Mouse (Mus musculus): Measurements from ENCODE around the gene Golm1. TPM values are rescaled to one million over a fixed set of nuclear protein-coding genes. Genes with fewer than 3 reads are reported as not detected.
A peak's percentile ranks its signal among the peaks of the same experiment; 100 is the strongest.

The Golm1 gene
- total RNA-seq, 2 experiments from 2014 or later = 14.3 to 18.5 TPM

DNA sequence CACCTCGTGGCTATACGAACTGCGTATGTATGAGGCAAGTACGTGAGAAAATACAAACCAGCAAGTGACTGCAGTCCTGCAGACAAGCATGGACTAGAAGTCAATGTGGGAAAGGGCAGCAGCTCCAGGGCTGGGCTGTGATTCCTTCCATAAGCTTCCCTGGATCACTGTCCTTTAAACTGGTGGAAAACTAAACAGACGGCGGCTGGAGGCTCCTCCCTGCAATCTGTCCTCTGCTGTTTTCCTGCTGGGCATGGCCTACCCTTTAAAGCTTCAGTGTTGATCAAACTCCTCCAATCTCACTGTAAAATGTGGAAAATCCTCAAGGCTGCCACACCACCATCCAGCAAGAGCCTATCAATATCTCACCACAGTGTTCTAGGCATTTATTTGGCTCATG lies 27.0 kb downstream of the Golm1 start:
- no peak for ATAC-seq (replicated peaks; ENCODE audit: poor library complexity)

DNA sequence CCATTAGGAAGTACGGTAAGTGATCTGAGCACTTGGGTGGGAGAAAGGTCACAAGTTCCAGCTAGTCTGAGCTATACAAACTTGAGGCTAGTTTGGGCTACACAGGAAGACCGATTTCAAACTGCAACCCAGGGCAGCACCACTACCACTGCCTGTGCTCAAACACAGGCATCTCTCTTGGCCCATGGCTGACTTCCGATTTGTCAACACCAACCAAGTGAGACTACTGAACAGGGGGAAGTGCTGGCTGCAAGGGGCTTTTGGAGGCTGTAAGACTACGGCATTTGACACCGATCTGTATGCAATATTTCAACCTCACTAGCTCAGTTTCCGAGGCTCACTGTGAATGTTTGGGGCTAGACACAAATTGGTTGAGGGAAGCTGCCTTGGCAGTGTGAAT lies 28.1 kb downstream of the Golm1 start:
- ATAC-seq (replicated peaks; ENCODE audit: poor library complexity) = no peak

DNA sequence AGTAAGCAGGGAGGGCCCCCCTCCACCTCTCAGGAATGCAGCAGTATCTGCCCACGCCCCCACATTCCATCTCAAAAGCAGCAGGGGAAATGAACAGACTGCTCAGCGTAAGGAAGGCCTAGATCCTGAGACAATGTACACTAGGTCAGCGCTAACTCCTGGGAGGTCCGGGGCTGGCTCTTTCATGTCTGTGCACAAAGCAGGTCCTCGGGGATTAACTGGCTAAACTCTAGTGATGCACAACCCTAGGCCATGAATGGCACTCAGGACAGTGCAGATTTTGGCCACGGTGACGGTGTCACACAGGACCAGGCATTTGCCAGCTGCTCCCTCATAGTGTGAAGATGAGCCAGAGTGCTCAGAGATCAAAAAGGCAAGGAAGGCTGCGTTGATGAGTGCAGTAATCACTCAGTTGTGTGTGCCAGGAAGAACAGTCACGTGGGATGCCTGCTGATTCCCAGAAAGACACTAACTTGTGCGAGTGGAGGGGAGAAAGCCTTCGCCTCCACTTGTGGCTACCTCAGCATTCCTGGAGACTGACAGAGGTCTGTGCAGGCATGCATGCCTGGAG lies 28.9 kb downstream of the Golm1 start:
- no peak for ATAC-seq (replicated peaks; ENCODE audit: poor library complexity)

DNA sequence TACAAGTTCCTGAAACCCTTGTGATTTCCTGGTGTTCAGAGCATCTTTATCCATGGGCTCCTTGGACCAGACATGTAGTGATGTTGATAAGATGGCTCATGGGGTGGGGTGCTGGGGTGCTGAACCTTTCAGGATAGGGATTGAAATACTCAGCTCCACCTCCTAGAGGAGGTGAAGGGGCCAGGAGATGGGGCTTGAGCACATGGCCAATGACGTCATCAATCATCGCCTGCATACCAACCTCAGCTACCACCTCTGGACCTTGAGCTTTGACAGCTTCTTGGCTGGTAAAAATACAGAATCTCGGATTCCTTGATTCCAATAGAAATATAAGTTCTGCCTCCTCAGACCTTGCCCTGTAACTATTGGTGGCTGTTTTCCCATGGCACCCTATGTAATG lies 30.1 kb downstream of the Golm1 start:
- no peak for ATAC-seq (replicated peaks; ENCODE audit: poor library complexity)

DNA sequence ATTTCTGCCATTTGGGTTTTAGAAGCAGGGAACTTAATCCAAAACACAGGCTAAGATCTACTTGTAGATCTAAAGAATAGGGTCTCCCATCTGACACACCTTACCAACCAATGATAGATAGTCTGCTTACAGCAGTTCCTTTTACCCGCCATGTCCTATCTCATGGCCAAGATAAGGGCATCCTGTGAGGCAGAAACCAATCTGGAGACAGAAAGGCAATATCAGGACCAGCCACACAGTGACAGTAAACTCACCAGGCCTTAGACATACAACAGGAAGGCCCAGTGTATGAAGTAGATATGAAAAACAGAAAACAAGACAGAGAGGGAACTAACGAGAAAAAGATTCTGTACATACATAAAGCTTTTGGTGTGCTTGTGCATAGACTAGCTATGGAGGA lies 32.8 kb downstream of the Golm1 start:
- peak; percentile 85 for ATAC-seq (replicated peaks; ENCODE audit: poor library complexity)

DNA sequence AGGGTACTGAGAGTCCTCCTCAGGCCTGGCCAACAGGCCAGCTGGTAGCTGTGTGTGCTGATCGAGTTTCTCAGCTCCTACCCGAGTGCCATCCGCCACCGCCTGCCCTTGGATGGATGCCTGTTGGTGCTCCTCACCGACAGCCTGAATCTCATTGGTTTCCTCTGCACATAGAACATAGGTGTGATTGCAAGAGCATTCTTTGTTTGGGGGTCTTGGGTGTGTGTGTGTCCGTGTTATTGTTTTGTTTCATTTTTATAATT lies 35.5 kb downstream of the Golm1 start:
- no peak for ATAC-seq (replicated peaks; ENCODE audit: poor library complexity)

DNA sequence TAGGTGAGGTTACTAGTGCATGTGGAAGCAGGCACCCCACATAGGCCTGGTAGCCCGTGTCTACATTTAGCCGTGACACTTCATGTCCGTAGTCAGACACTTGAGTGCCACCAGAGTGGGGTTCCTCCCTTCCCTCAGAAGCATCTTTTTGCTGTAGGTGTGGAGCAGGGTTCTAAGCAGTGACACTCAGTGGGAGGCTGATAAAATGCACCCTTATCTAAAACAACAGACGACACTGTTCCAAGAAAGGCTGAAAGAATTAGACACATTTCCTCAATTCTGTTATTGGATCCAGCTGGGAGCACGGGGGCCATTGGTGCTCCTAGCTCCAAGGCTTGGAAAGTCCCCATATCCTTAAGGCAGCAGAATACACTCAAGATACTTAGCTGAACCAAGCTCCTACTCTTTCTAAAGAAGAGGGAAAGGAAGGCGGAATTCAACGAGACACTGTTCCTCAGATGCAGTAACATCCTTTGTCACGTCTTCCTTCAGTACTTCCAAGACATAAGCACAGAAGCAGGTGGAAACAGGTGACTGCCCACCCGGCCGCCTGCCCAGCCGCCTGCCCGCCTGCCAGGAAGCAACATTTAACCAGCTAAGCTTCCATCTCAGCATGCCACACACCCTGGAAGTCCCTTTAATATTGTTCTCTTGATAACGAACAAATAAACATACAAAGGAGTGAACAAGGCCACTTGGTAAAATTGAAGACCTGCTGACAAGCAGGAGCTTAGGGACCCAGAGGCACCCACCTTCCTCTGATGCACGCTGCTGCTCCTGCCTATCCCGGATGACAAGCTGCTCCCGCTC lies 36.0 kb downstream of the Golm1 start:
- ATAC-seq (replicated peaks; ENCODE audit: poor library complexity) = no peak

DNA sequence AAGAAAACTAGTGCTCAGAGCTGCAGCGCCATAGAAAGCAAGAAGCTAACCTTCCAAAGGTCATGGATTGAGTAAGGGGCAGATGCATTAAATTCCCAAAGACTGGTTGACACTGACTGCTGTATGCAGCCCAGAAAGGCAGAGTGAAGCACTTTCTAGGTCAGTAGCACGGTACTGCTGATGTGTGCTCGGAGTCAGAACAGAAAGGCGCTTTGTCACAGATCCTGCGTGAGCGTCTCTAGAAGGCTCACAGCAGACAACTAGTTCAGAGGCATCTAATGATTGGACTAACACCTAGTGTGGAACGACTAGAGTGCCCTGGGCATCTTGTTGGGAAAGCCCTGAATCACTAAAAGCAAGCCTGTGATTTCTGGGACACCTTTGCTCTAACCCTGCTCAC lies 37.8 kb downstream of the Golm1 start:
- ATAC-seq (replicated peaks; ENCODE audit: poor library complexity) = no peak

DNA sequence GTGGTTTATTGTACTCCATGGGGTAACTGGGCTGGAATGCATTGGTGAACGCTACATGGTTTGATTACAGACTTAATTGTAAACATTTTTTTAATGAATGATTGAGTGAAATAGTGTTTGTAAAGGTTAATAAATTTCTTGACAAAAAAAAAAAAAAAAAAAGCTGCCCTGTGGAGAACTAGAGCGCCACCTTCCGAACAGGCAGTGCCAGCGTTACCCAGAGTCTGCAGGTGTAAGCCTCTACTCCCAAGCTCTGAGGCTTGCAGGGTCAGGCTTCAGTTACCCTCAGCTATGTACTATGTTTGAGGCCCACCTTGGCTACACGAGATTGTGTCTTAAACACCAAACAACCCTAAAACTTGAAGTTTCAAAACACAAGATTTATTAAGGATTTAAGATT lies 41.0 kb downstream of the Golm1 start:
- peak; percentile 55; the same call in 1 of the 2 replicates for ATAC-seq (replicated peaks; ENCODE audit: poor library complexity)

DNA sequence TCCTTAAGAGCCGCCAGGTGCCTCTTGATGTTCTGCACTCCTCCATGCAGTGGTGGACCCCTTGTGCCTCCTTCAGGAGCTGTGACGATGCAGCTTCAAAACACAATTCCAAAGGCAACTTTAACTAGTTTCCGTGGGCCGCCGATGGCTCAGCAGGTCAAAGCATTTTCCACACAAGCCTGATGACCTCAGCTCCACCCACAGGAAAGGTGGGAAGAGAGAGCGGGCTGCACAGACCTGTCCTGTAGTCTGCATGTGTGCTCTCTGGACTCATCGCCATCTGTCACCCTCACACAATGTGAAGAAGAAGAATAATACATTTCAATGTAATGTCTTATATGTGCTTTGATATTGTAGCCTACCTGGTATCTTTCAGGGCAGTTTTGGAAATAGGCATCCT lies 48.9 kb downstream of the Golm1 start:
- no peak for ATAC-seq (replicated peaks; ENCODE audit: poor library complexity)

DNA sequence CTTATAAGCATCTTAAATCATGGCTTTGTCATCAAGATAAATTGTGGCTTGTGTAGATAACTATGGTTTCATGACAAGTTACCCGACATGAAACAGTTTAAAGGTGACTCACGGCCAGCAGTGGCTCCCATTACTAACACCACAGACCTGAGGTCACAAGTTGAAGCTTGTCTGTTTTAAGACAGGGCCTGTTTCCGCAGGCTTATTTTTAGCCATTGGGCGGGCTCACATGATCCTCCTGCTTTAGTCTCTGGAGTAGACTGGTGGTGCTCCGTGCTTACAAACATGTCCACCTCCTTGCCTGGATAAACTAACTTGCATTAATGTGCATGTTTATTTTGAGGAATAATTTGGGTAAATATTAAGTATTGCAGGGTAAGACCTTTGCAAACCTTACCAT lies 50.7 kb downstream of the Golm1 start:
- ATAC-seq (replicated peaks; ENCODE audit: poor library complexity) = no peak

DNA sequence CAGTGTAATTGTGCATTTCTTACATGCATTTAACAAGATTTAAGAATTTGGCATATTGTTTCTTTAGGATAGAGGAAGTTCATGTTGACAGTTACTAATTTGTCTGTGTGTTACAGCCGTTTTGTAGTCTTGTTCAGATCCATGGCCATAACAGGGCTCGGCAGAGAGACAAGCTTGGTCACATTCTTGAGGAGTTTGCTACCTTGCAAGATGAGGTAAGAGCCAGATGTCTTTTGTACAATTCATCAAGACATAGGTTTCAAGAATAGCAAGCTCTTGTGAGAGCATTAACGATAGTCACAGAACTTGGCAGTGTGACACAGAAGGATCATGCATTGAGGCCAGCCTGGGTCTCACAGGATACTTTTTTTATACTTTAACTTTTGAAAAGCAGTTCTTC lies 51.2 kb downstream of the Golm1 start:
- ATAC-seq (replicated peaks; ENCODE audit: poor library complexity) = no peak

DNA sequence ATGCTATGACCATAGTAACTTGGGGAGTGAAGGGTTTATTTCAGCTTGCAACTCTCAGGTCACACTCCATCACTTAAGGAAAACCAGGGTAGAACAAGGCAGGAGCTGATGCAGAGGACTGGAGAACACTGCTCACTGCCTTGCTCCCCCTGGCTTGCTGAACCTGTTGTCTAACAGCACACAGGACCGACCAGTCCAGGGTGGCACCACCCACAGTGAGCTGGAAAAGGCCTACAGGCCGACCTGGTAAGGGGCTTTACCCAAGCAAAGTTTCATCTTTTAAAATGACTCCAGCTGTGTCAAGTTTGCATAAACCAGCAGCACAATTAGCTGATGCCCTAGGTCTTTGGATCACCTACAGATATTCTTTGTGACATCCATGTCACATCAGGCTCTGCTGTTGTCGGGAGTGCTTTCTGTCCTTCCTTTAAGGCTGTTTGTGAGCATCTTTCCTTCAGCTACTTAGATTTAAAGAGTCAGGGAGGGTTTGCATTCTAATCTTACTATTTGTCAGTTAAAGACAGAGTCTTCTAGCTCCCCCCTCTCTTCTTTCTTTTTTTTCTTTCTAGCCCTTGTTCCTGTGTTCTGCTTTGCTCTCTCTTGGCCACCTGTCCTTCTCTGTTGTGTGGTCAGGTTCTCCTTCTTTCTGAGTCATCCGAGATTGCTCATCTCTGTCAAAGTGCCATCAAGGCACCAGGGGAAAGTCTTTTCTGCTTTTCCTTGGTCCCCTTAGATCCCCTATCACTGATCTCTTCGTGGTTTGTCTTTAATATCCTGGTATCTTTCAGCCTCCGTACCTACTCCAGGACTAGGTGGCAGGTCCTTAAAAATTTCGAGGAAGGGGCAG lies 53.7 kb downstream of the Golm1 start:
- ATAC-seq (replicated peaks; ENCODE audit: poor library complexity) = no peak

DNA sequence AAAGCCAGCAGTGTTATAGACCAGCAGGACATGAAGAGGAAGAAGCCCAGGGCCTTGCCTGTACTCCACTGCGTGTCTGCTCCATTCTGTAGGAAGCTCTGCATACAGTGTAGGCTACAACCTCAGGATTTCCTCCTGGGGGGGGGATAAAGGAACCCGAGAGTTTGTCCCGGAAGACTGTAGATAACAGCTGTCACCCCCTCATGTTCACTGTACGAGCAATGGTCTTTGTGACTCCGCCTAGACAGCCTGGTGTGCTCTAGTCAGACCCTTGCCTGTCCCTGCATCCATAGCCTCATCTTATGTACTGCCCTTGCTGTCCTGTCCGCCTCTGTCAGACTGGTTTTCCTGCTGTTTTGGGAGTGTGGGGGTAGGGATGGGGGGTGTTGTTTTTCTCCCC lies 57.1 kb downstream of the Golm1 start:
- no peak for ATAC-seq (replicated peaks; ENCODE audit: poor library complexity)

DNA sequence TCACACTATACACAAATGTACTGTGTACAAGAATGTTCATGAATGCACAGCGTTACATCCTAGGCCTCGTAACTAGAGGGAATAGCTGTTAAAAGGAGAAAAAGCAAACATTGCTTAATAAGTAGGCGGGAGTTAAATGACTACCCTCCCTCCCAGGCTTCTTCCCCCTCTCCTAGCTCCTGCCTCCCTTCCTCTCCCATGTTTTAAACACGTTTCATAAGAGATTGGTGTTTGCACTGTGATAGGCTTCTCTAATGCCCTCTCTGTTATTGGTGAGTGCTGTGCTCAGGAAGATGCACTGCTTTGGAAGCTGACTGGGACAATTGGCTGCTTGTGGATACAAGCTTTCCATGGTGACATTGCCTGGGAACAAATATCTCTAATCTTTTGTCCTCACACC lies 60.1 kb downstream of the Golm1 start:
- ATAC-seq (replicated peaks; ENCODE audit: poor library complexity) = no peak

DNA sequence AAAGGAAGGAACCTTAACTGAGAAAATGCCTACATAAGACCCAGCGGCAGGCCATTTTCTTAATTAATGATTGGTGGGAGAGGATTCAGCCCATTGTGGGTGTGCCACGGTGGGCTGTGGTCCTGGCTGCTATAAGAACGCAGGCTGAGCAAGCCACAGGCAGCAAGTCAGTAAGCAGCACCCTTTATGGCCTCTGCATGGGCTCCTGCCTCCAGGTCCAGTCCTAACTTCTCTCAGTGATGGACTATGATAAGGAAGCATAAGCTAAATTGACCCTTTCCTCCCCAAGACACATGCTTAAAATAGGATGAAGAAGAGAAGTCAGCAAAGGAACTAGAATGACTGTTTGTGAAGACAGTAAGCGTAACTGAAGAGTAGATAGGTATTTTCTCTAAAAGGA lies 60.5 kb downstream of the Golm1 start:
- no peak for ATAC-seq (replicated peaks; ENCODE audit: poor library complexity)

DNA sequence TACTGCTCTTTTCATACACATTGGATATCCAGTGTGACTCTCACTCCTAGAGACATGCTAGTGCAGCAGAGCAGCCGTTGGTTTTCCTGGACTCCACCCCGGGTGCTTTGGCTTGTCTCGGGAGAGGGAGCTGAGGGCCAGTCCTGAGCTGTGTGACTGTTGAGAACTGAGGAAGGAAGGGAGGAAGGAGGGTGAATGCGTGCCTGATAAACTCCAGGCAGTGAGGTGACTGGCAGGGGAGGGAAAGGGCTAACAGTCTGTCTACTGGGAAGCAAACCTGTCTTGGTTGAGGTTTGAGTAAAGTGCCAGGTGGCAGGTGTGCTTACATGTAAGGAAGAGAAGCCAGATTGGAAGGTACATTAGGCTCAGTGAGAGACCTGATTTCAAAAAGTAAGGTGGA lies 61.7 kb downstream of the Golm1 start:
- ATAC-seq (replicated peaks; ENCODE audit: poor library complexity) = no peak

DNA sequence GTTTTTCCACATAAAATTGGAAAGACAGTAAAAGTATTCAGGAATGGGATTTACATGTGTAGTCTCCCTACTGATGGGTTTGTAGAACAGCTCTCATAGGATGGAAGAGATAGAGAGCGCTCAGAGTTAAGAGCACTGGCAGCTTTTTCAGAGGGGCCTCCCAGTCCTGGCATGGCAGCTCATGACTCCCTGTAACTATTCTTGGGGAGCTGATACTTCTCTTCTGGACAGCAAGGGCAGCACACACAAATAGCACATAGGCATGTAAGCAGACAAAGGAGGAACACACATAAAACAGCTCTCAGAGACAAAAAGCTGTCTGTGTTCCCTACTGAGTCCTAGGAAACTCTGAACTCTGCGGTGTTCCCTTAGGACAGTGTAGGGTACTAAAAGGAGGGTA lies 65.2 kb downstream of the Golm1 start:
- no peak for ATAC-seq (replicated peaks; ENCODE audit: poor library complexity)

DNA sequence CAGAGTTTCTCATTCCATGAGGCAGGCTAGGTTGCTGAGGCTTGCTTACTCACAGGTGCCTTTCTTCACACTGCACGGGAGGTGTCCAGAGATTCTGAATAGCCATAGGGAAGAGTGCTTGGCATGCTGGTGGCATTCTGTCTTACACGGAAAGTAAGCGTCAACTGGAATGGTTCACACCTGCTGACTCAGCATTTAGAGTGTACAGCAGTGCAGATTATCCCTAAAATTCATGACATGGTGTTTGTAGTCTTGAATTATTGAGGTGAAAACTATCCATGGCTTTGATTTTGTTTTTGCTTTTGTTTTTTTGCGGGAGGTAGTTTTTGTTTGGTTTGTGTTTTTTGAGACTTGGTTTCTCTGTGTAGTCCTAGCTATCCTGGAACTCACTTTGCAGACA lies 65.7 kb downstream of the Golm1 start:
- ATAC-seq (replicated peaks; ENCODE audit: poor library complexity) = no peak

DNA sequence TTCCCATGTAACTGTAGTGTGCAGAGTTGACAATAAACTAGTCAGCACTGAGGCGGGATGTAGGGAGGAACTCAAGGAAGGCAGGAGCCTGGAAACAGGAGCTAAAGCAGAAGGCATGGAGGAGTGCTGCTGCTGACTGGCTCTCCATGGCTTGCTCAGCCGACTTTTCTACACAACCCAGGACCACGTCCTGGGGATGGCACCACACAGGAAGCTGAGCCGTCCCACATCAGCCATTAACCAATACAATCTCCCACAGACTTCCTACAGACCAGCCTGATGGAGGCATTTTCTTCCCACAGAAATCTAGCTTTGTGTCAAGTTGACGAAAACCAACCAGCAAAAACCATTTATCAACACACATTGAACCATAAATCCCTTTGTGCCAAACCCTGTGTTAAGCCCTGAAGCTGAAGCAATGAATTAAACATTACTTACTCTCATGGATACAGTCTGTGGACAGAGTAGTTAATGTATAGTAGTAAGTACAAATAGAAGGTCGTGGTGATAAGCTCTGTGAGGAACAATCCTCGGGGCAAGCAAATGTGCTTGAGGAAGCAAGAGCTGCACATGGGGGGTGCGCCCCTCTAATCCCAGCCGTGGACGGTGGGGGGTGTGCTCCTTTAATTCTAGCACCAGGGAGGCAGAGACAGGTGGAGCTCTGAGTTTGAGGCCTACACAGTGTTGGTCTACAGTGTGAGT lies 70.2 kb downstream of the Golm1 start:
- ATAC-seq (replicated peaks; ENCODE audit: poor library complexity) = no peak

DNA sequence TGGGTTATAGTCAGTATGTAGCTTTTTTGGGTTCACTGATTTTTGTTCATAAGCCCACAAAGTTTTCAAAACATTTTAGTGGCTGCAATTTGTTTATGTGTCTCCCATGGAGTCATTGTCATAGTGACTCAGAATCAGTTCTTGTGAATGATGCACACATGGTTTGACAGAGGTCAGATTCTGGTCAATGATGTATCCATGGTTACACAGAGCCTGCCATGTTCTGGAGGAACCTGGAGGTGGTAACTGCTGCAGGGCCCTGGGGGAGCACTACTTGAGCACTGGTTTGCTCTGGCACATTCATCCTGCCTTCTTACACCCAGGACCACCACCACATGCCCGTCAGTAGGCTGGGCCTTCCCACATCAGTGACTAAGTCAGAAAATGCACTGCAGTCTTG lies 71.1 kb downstream of the Golm1 start:
- no peak for ATAC-seq (replicated peaks; ENCODE audit: poor library complexity)

DNA sequence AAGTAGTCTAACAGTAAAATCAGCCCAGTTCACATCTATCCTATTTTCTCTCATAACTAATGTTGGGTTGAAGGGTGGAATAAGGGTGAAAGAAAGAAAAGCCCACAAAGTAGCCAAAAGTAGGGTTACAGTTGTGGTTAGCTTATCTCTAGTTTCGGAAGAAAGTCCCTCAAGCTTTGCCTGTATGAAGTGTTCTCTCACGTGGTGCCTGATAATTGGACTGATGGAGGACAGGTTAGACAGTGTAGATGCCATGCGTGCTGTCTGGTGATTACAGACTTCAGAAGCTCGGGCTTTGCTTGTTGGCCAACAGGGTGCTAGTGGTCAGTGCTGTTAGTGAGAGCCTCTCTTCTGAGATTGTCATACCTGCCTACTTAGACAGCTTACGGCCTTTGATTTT lies 72.5 kb downstream of the Golm1 start:
- peak; percentile 66 for ATAC-seq (replicated peaks; ENCODE audit: poor library complexity)
